Mouse (Mus musculus) MEL (cell line): ENCODE measurements at regions not wholly inside any gene's neighbourhood (a gene's known extent, or its start where the extent isn't known, plus 50 kb on each side); places are given as distances from the start of the nearest gene placed in this dataset.

Source experiments
- DNase-seq: peaks from one replicate; pipeline ENCODE4 v3.0.0; 2011; ENCODE audit warnings: low read depth, low spot score
- H3K27ac ChIP-seq: 2 replicates; pipeline ENCODE4 v1.5.1; 2012; ENCODE audit warnings: low read depth, mild to moderate bottlenecking, control low read depth, low read length, moderate library complexity; ENCODE audit not compliant: control insufficient read depth
- H3K27me3 ChIP-seq, 2 experiments: fragments of 150-350 bp in 1 of 2; sonication (generic) in 1 of 2; 2 replicates each; pipeline ENCODE4 v1.6.1; 2012; ENCODE audit warnings: low read length in 2 of 2, mild to moderate bottlenecking in 2 of 2, improper control_type of control experiment in 1 of 2, moderate library complexity in 1 of 2; ENCODE audit not compliant: insufficient read depth in 2 of 2, control insufficient read depth in 1 of 2
- H3K36me3 ChIP-seq, 2 experiments: 2 replicates each; pipeline ENCODE4 v1.6.1; 2012 to 2014; ENCODE audit warnings: low read length in 2 of 2, improper control_type of control experiment in 1 of 2, inconsistent platforms in 1 of 2, mild to moderate bottlenecking in 1 of 2; ENCODE audit not compliant: insufficient read depth in 2 of 2, control insufficient read depth in 1 of 2
- H3K4me1 ChIP-seq, 2 experiments: fragments of 150-350 bp in 1 of 2; sonication (generic) in 1 of 2; 2 replicates each; pipeline ENCODE4 v1.6.1; 2012; ENCODE audit warnings: low read length in 2 of 2, improper control_type of control experiment in 1 of 2, mild to moderate bottlenecking in 1 of 2; ENCODE audit not compliant: insufficient read depth in 2 of 2, control insufficient read depth in 1 of 2
- H3K4me3 ChIP-seq, 2 experiments: fragments of 150-350 bp in 1 of 2; sonication (generic) in 1 of 2; 2 replicates each; pipeline ENCODE4 v1.5.1; 2012; ENCODE audit warnings: low read depth in 2 of 2, low read length in 2 of 2, mild to moderate bottlenecking in 2 of 2, moderate library complexity in 2 of 2, control low read depth in 1 of 2, improper control_type of control experiment in 1 of 2; ENCODE audit not compliant: control insufficient read depth in 1 of 2, insufficient read depth in 1 of 2
- H3K79me2 ChIP-seq: 2 replicates; pipeline ENCODE4 v1.6.1; 2012; ENCODE audit warnings: mild to moderate bottlenecking, low read length, moderate library complexity; ENCODE audit not compliant: control insufficient read depth, poor library complexity, insufficient read depth
- H3K9ac ChIP-seq: 2 replicates; pipeline ENCODE4 v1.6.1; 2012; ENCODE audit warnings: low read depth, mild to moderate bottlenecking, control low read depth, low read length, moderate library complexity; ENCODE audit not compliant: control insufficient read depth, poor library complexity, severe bottlenecking
- H3K9me3 ChIP-seq: fragments of 150-350 bp; sonication (generic); replicated peaks from 2 replicates; pipeline ENCODE4 v1.6.1; 2012; ENCODE audit warnings: mild to moderate bottlenecking, low read length, improper control_type of control experiment, moderate library complexity; ENCODE audit not compliant: insufficient read depth
- BHLHE40 ChIP-seq: IDR thresholded peaks from 2 replicates; pipeline ENCODE4 v1.6.1; 2012; ENCODE audit warnings: low read depth, mild to moderate bottlenecking, inconsistent platforms, low read length, improper control_type of control experiment, borderline replicate concordance
- CHD2 ChIP-seq: IDR thresholded peaks from 2 replicates; pipeline ENCODE4 v1.6.1; 2011; ENCODE audit warnings: low read length, improper control_type of control experiment
- E2F4 ChIP-seq: IDR thresholded peaks from 2 replicates; pipeline ENCODE4 v1.6.1; 2011; ENCODE audit warnings: low read depth, low read length, improper control_type of control experiment, borderline replicate concordance
- ELF1 ChIP-seq: IDR thresholded peaks from 2 replicates; pipeline ENCODE4 v1.6.1; 2014; ENCODE audit warnings: low read depth, mild to moderate bottlenecking, inconsistent platforms, low read length, improper control_type of control experiment, moderate library complexity
- GABPA ChIP-seq: IDR thresholded peaks from 2 replicates; pipeline ENCODE4 v1.6.1; 2012; ENCODE audit warnings: low read depth, mild to moderate bottlenecking, inconsistent platforms, low read length, improper control_type of control experiment, moderate library complexity
- HCFC1 ChIP-seq: IDR thresholded peaks from 2 replicates; pipeline ENCODE4 v1.6.1; 2012; ENCODE audit warnings: low read depth, mild to moderate bottlenecking, inconsistent platforms, low read length, improper control_type of control experiment, moderate library complexity
- JUND ChIP-seq: IDR thresholded peaks from 2 replicates; pipeline ENCODE4 v1.6.1; 2011; ENCODE audit warnings: low read depth, mild to moderate bottlenecking, improper control_type of control experiment, low read length
- KAT2A ChIP-seq: conservative IDR thresholded peaks from 2 replicates; pipeline ENCODE4 v1.6.1; 2012; ENCODE audit warnings: low read depth, low read length, improper control_type of control experiment, inconsistent platforms
- MAX ChIP-seq: IDR thresholded peaks from 2 replicates; pipeline ENCODE4 v1.6.1; 2011; ENCODE audit warnings: low read length, improper control_type of control experiment
- MAZ ChIP-seq: IDR thresholded peaks from 2 replicates; pipeline ENCODE4 v1.6.1; 2012; ENCODE audit warnings: low read depth, mild to moderate bottlenecking, inconsistent platforms, low read length, improper control_type of control experiment
- MEF2A ChIP-seq: IDR thresholded peaks from 2 replicates; pipeline ENCODE4 v1.6.1; 2014; ENCODE audit warnings: low read depth, mild to moderate bottlenecking, inconsistent platforms, low read length, improper control_type of control experiment; ENCODE audit not compliant: poor library complexity, insufficient replicate concordance, severe bottlenecking; ENCODE audit errors: extremely low read depth
- MXI1 ChIP-seq: IDR thresholded peaks from 2 replicates; pipeline ENCODE4 v1.6.1; 2011; ENCODE audit warnings: mild to moderate bottlenecking, low read depth, low read length, improper control_type of control experiment
- MYB ChIP-seq: IDR thresholded peaks from 2 replicates; pipeline ENCODE4 v1.6.1; 2011; ENCODE audit warnings: mild to moderate bottlenecking, low read depth, low read length, improper control_type of control experiment
- NRF1 ChIP-seq: IDR thresholded peaks from 2 replicates; pipeline ENCODE4 v1.6.1; 2014; ENCODE audit warnings: low read depth, mild to moderate bottlenecking, inconsistent platforms, low read length, improper control_type of control experiment, moderate library complexity; ENCODE audit not compliant: poor library complexity, insufficient read depth, severe bottlenecking
- POLR2A ChIP-seq, 2 experiments: IDR thresholded peaks; 2 replicates each; pipeline ENCODE4 v1.6.1; 2011 to 2012; ENCODE audit warnings: low read length in 2 of 2, mild to moderate bottlenecking in 2 of 2, control low read depth in 1 of 2, improper control_type of control experiment in 1 of 2, low read depth in 1 of 2, moderate library complexity in 1 of 2; ENCODE audit not compliant: control insufficient read depth in 1 of 2, insufficient read depth in 1 of 2, poor library complexity in 1 of 2
- POLR2AphosphoS2 ChIP-seq: IDR thresholded peaks from 2 replicates; pipeline ENCODE4 v1.6.1; 2011; ENCODE audit warnings: low read length, improper control_type of control experiment
- POLR2AphosphoS5 ChIP-seq: IDR thresholded peaks from 2 replicates; pipeline ENCODE4 v1.6.1; 2012; ENCODE audit warnings: low read depth, borderline replicate concordance, mild to moderate bottlenecking, inconsistent platforms, low read length, moderate library complexity, mixed read lengths
- RCOR1 ChIP-seq: IDR thresholded peaks from 2 replicates; pipeline ENCODE4 v1.6.1; 2012; ENCODE audit warnings: low read depth, mild to moderate bottlenecking, inconsistent platforms, low read length, improper control_type of control experiment
- SIN3A ChIP-seq: IDR thresholded peaks from 2 replicates; pipeline ENCODE4 v1.6.1; 2012; ENCODE audit warnings: low read length, improper control_type of control experiment, inconsistent platforms
- SMC3 ChIP-seq: IDR thresholded peaks from 2 replicates; pipeline ENCODE4 v1.6.1; 2011; ENCODE audit warnings: low read depth, low read length, improper control_type of control experiment
- TAL1 ChIP-seq: IDR thresholded peaks from 2 replicates; pipeline ENCODE4 v1.6.1; 2012; ENCODE audit warnings: mild to moderate bottlenecking, inconsistent platforms, low read length, moderate library complexity, mixed read lengths
- TBP ChIP-seq: IDR thresholded peaks from 2 replicates; pipeline ENCODE4 v1.8.0; 2011; ENCODE audit warnings: low read depth, low read length, improper control_type of control experiment
- TCF12 ChIP-seq: IDR thresholded peaks from 2 replicates; pipeline ENCODE4 v1.6.1; 2014; ENCODE audit warnings: low read depth, mild to moderate bottlenecking, inconsistent platforms, low read length, improper control_type of control experiment, moderate library complexity
- USF1 ChIP-seq: IDR thresholded peaks from 2 replicates; pipeline ENCODE4 v1.6.1; 2014; ENCODE audit warnings: low read depth, mild to moderate bottlenecking, inconsistent platforms, low read length, improper control_type of control experiment, moderate library complexity
- ZC3H11A ChIP-seq: IDR thresholded peaks from 2 replicates; pipeline ENCODE4 v1.6.1; 2012; ENCODE audit warnings: low read depth, mild to moderate bottlenecking, inconsistent platforms, low read length, improper control_type of control experiment
- ZKSCAN1 ChIP-seq: IDR thresholded peaks from 2 replicates; pipeline ENCODE4 v1.6.1; 2012; ENCODE audit warnings: low read depth, mild to moderate bottlenecking, inconsistent platforms, low read length, improper control_type of control experiment, moderate library complexity
- ZNF384 ChIP-seq: IDR thresholded peaks from 2 replicates; pipeline ENCODE4 v1.6.1; 2012; ENCODE audit warnings: low read depth, mild to moderate bottlenecking, inconsistent platforms, low read length, improper control_type of control experiment

- H3K36me3 ChIP-seq: no peaks in the 10 kb centered on the region
- H3K27me3 ChIP-seq: no peaks in the 10 kb centered on the region
- no peaks in the 10 kb centered on the region for H3K9me3 ChIP-seq
- TF ChIP-seq KAT2A (no peak), ZKSCAN1 (no peak), TBP (no peak), ELF1 (no peak), NRF1 (no peak), RCOR1 (no peak), POLR2AphosphoS2 (no peak), POLR2A (IDR thresholded peaks at IDR 0.05; ENCODE audit: control insufficient read depth in 1 of 2, insufficient read depth in 1 of 2, low read depth in 1 of 2, low read length in 2 of 2, poor library complexity in 1 of 2) (no peak), MXI1 (no peak), GABPA (no peak), E2F4 (no peak)
- H3K9ac ChIP-seq: no peak overlapping the region
- H3K27ac ChIP-seq: no peak overlapping the region
- DNase-seq: no peak
- H3K4me3 ChIP-seq: no peak overlapping the region
- no peaks in the 10 kb centered on the region for H3K79me2 ChIP-seq
- H3K4me1 ChIP-seq: no peaks in the 10 kb centered on the region
Observed at GRCm38 (mm10) chr9:67165486-67165885, 116.3 kb upstream of the Tpm1 start.

DNA sequence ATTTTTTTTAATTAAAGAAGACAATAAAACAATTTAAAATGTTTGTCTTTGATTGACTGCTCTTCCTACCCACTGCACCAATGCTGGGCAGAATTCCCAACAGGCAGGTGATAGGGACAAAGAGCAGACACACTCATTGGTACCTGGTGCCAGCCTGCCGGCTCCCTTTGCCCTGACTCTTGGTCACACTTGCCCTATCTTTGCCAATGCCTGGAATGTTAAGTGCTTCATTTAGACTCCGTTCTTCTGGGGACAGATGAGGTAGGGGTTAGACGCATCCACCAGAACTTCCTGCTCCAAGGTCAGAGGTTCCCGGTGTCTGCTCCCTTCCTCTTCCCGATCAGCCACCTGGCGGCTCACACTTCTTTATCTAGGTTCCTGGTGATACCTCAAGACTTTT is 114.5 kb upstream of the Tpm1 start:
- H3K27ac ChIP-seq: no peak overlapping the region
- TF ChIP-seq BHLHE40: no peak
- no peak for TF ChIP-seq CHD2
- no peak for TF ChIP-seq HCFC1
- TF ChIP-seq SMC3: no peak
- no peaks in the 10 kb centered on the region for H3K9me3 ChIP-seq
- no peaks in the 10 kb centered on the region for H3K36me3 ChIP-seq
- no peaks in the 10 kb centered on the region for H3K4me1 ChIP-seq
- DNase-seq: no peak
- no peak overlapping the region for H3K9ac ChIP-seq
- H3K79me2 ChIP-seq: no peaks in the 10 kb centered on the region
- no peaks in the 10 kb centered on the region for H3K27me3 ChIP-seq
- no peak overlapping the region for H3K4me3 ChIP-seq

DNA sequence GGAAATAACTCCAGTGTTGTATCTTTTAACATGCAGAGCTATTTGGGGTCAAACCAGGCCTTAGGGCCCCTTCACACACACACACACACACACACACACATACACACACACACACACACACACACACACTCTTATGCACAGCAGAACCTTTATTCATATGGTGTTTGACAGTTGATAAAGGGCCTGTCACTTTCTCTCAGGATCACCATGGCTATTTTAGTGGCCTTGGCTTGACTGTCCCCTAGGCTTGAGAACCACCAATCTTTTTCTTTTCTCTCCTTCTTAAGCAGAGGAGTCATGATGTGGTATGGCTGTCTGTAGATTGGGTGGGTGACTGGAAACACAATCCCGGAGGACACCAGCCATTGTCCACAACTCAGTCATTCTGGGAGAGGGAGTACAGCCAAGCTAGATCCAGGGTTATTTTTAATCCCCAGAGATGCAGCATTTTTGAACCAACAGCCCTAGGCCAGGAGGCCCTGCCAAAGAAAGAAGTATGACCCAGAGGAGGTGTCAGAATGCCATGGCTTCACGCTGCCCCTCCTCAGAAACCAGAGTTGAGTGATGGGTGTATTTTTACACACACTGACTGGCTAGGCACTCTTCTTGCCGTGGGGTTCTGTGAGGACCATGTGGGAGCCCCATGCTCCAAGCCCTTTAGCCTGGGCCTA is 111.7 kb upstream of the Tpm1 start:
- H3K79me2 ChIP-seq: no peaks in the 10 kb centered on the region
- no peak overlapping the region for H3K4me3 ChIP-seq
- H3K27ac ChIP-seq: no peak overlapping the region
- no peak overlapping the region for H3K9ac ChIP-seq
- no peaks in the 10 kb centered on the region for H3K4me1 ChIP-seq
- H3K27me3 ChIP-seq: no peaks in the 10 kb centered on the region
- no peaks in the 10 kb centered on the region for H3K36me3 ChIP-seq
- H3K9me3 ChIP-seq: no peaks in the 10 kb centered on the region
- DNase-seq: no peak
- TF ChIP-seq MAZ (no peak), SIN3A (no peak), SMC3 (no peak), CHD2 (no peak), ZNF384 (no peak), POLR2A (IDR thresholded peaks at IDR 0.05; ENCODE audit: control insufficient read depth in 1 of 2, insufficient read depth in 1 of 2, low read depth in 1 of 2, low read length in 2 of 2, poor library complexity in 1 of 2) (no peak), MAX (no peak), TAL1 (no peak), ZC3H11A (no peak), USF1 (no peak), KAT2A (no peak), TCF12 (no peak), MYB (no peak), JUND (no peak), HCFC1 (no peak), E2F4 (no peak), POLR2AphosphoS5 (no peak), MEF2A (no peak), POLR2AphosphoS2 (no peak)
